In the genomic region with DNA sequence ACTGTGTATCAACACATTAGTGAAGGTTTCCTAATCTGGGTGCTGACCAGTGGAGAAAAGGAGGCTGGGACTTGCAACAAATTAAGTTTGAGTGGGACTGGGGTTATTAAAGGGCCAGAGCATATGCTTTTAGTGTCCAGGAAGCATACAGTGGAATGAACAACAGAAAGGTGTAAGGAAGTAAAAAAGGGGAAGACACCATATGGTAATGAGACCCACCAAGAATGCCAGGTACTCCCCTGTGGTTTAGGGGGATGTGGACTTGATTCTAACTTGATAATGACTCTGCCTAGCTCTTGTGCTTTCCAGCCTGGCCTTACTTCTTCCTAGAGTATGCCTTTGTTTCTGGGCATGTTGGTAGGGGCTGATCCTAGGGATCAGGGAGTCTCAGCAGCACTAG, we compare ENCODE assay signal across 21 mouse cellular contexts. TPM values are rescaled to one million over a fixed set of nuclear protein-coding genes. Genes with fewer than 3 reads are reported as not detected.
"Had no signal": no experiment of that assay in that cellular context is flagged by ENCODE, and none has a peak within 500 bp of the region (broad histone marks: within the 10 kb centered on the region; RNA-seq: fewer than 3 reads in every experiment).

No protein-coding gene starts in this region.

- H3K27ac ChIP-seq: liver, embryonic 14.5 days; midbrain, embryonic 10.5 days; midbrain, embryonic 12.5 days; midbrain, embryonic 15.5 days had no signal

- ATAC-seq: midbrain, embryonic 15.5 days had no signal

- H3K4me3 ChIP-seq: midbrain, embryonic 10.5 days; midbrain, embryonic 12.5 days; midbrain, embryonic 15.5 days had no signal

- H3K9ac ChIP-seq: liver, embryonic 14.5 days; lung, embryonic 14.5 days; midbrain, embryonic 12.5 days; midbrain, embryonic 15.5 days had no signal

- H3K9me3 ChIP-seq: midbrain, embryonic 10.5 days; midbrain, embryonic 12.5 days; midbrain, embryonic 15.5 days had no signal

- H3K4me1 ChIP-seq: midbrain, embryonic 10.5 days; midbrain, embryonic 12.5 days; midbrain, embryonic 15.5 days had no signal

- H3K36me3 ChIP-seq: midbrain, embryonic 10.5 days; midbrain, embryonic 12.5 days; midbrain, embryonic 15.5 days had no signal

- DNase-seq: lung, adult 18-20 months; lung, embryonic 14.5 days; lung, postnatal 10 days; lung, postnatal 4 days; right cerebral cortex, postnatal 25 days; right cerebral cortex, postnatal 4 days; spleen, adult 18-20 months; thymus, adult 18-20 months; thymus, postnatal 14 days; thymus, postnatal 36 days had no signal

- H3K4me2 ChIP-seq: lung, embryonic 14.5 days; midbrain, embryonic 12.5 days; midbrain, embryonic 15.5 days had no signal

RNA-seq across cellular contexts. Expression of gene Hoxc4, which starts 34.5 kb away (rescaled TPM):
- total RNA-seq: megakaryocyte, adult 5-6 weeks; megakaryocyte-erythroid progenitor cell, adult 5-6 weeks; neutrophil, adult 5-6 weeks had no signal
- polyA plus RNA-seq: midbrain, embryonic 10.5 days; midbrain, embryonic 15.5 days; midbrain, postnatal 0 days had no signal

RNA-seq across cellular contexts. Expression of gene Hoxc6, which starts 55.2 kb away (rescaled TPM):
- total RNA-seq: megakaryocyte, adult 5-6 weeks; megakaryocyte-erythroid progenitor cell, adult 5-6 weeks; midbrain, postnatal 0 days; monocyte, adult 5-6 weeks; neutrophil, adult 5-6 weeks had no signal
- polyA plus RNA-seq: liver, embryonic 16.5 days; lung, embryonic 14.5 days; midbrain, embryonic 10.5 days; midbrain, embryonic 12.5 days; midbrain, embryonic 15.5 days; midbrain, postnatal 0 days; thymus, postnatal 0 days had no signal
